Mouse (Mus musculus) heart, adult 2 months (tissue): ENCODE measurements at regions not wholly inside any gene's neighbourhood (a gene's known extent, or its start where the extent isn't known, plus 50 kb on each side); places are given as distances from the start of the nearest gene placed in this dataset.

Experiments
- CTCF ChIP-seq: fragments of 200-600 bp; IDR thresholded peaks from 2 replicates; pipeline ENCODE4 v1.8.1; 2022; ENCODE audit warnings: antibody characterized with exemption, mild to moderate bottlenecking, moderate library complexity
- EP300 ChIP-seq: fragments of 200-500 bp; IDR thresholded peaks from 2 replicates; pipeline ENCODE4 v1.6.1; 2011; ENCODE audit warnings: low read depth, low read length, control low read depth; ENCODE audit not compliant: insufficient read depth

GRCm38 (mm10) chr7:68571315-68571714 is 177.7 kb downstream of the Arrdc4 start:
- TF ChIP-seq EP300 (no peak), CTCF (no peak)
